8 mouse cellular contexts compared by ENCODE assay signal in the genomic region with DNA sequence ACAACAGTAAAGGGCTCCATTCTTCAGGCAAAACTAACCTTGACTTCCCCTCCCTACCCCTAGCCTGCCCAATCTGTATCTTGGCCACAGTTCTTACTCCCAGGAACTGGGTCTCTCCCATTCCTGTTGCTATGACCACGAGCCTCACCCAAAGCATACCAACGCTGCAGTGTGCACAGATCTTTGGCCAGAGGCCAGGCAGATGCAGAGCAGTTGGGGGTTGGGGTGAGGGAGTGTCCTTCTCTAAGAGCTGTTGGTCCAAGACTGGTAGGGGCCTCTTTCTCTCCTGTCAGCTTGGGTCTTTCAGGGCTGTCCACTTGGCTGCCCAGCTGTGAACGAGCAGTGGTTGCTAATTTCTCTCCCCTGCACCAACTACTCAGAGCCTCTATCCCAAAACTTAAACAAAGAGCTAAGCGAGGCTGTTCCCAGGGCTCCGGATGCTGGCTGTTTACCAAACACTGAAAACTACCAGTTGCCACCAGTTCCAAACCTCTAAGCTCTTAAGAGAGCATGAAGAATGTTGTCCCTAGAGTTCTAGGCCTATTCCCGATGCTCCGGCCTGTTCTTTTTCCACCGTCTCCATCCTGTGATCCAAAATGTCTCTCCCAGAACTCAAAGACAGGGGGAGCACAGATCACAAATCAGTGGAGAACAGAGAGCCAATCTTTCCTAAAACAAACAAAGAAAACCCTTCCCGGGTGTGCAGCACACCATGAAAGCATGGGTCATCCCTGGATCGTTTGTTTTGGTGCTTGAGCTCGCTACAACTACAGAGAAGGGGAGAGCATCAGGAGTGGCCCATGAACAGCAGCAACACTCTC.
A peak's percentile ranks its signal among the peaks of the same experiment; 100 is the strongest.
DNase-seq lines count a peak whose midpoint lies in the region; ATAC-seq lines count a peak whose summit lies in the region.

No protein-coding gene starts in this region.

- H3K4me3 ChIP-seq in forebrain, embryonic 16.5 days (replicated peaks; ENCODE audit: low read length): no peak overlapping the region
- H3K4me3 ChIP-seq in hindbrain, embryonic 16.5 days (ENCODE audit: low read length): no peak overlapping the region
- no peak overlapping the region for H3K4me3 ChIP-seq in midbrain, embryonic 12.5 days

- no peaks in the 10 kb centered on the region for H3K27me3 ChIP-seq in forebrain, embryonic 16.5 days (replicated peaks; ENCODE audit: control insufficient read depth, insufficient read depth, low read length)
- H3K27me3 ChIP-seq in hindbrain, embryonic 16.5 days (replicated peaks; ENCODE audit: control insufficient read depth, insufficient read depth, low read length): no peaks in the 10 kb centered on the region
- H3K27me3 ChIP-seq in midbrain, embryonic 12.5 days: peaks cover 14% of the 10 kb centered on the region

- intact Hi-C loops in left cerebral cortex, postnatal 14 days (cut with DNase I): no loop called here

- peak; percentile 84 for DNase-seq in urinary bladder, postnatal 14 days (ENCODE audit: low spot score)
- DNase-seq in urinary bladder, postnatal 10 days (ENCODE audit: low spot score): no peak
- peak; percentile 63 to 78 for DNase-seq in left cerebral cortex, postnatal 14 days (ENCODE audit: low spot score in 2 of 2)
- peak; percentile 68 for DNase-seq in urinary bladder, postnatal 25 days (ENCODE audit: low spot score)
- DNase-seq in spleen, postnatal 36 days (ENCODE audit: low spot score in 2 of 2): no peak

- no peaks in the 10 kb centered on the region for H3K36me3 ChIP-seq in forebrain, embryonic 16.5 days (ENCODE audit: control insufficient read depth, insufficient read depth)
- H3K36me3 ChIP-seq in hindbrain, embryonic 16.5 days (ENCODE audit: control insufficient read depth, insufficient read depth, low read length): no peaks in the 10 kb centered on the region
- no peaks in the 10 kb centered on the region for H3K36me3 ChIP-seq in midbrain, embryonic 12.5 days

- peaks cover 24% of the 10 kb centered on the region for H3K4me1 ChIP-seq in forebrain, embryonic 16.5 days (replicated peaks; ENCODE audit: control insufficient read depth, insufficient read depth, low read length)
- peaks cover 7% of the 10 kb centered on the region for H3K4me1 ChIP-seq in hindbrain, embryonic 16.5 days (ENCODE audit: control insufficient read depth, insufficient read depth, low read depth, low read length)
- H3K4me1 ChIP-seq in midbrain, embryonic 12.5 days: peaks cover 15% of the 10 kb centered on the region

- no peak overlapping the region for H3K9ac ChIP-seq in forebrain, embryonic 16.5 days (replicated peaks; ENCODE audit: low read depth, low read length)
- no peak overlapping the region for H3K9ac ChIP-seq in hindbrain, embryonic 16.5 days (ENCODE audit: low read depth, low read length)
- H3K9ac ChIP-seq in midbrain, embryonic 12.5 days (replicated peaks): no peak overlapping the region

- WGBS in forebrain, embryonic 16.5 days: 41% methylated on average over 11 of the region's 11 CpGs
- 38% methylated on average over 11 of the region's 11 CpGs for WGBS in hindbrain, embryonic 16.5 days
- WGBS in midbrain, embryonic 12.5 days: 54% methylated on average over 11 of the region's 11 CpGs

- no peak overlapping the region for H3K4me2 ChIP-seq in forebrain, embryonic 16.5 days (ENCODE audit: low read length)
- no peak overlapping the region for H3K4me2 ChIP-seq in hindbrain, embryonic 16.5 days (ENCODE audit: low read length)
- no peak overlapping the region for H3K4me2 ChIP-seq in midbrain, embryonic 12.5 days (replicated peaks)

- 0 out of 2 replicates have a peak overlapping the region, but pooled peaks have one; percentile 13 for H3K27ac ChIP-seq in forebrain, embryonic 16.5 days (ENCODE audit: low read length)
- peak overlapping the region; percentile 69 for H3K27ac ChIP-seq in hindbrain, embryonic 16.5 days (ENCODE audit: low read depth, low read length)
- H3K27ac ChIP-seq in midbrain, embryonic 12.5 days (replicated peaks): no peak overlapping the region

- H3K9me3 ChIP-seq in forebrain, embryonic 16.5 days (ENCODE audit: control insufficient read depth, low read length): no peaks in the 10 kb centered on the region
- no peaks in the 10 kb centered on the region for H3K9me3 ChIP-seq in hindbrain, embryonic 16.5 days (ENCODE audit: control insufficient read depth, low read length)
- H3K9me3 ChIP-seq in midbrain, embryonic 12.5 days: no peaks in the 10 kb centered on the region

- ATAC-seq in forebrain, embryonic 16.5 days: peak; percentile 53
- ATAC-seq in hindbrain, embryonic 16.5 days: peak; percentile 90
- peak; percentile 46; the same call in 1 of the 2 replicates for ATAC-seq in midbrain, embryonic 12.5 days (ENCODE audit: low FRiP score, low read depth)

Comparison
In these comparisons a context has a peak if more than half of its experiments do, and no peak if none do; other contexts are left out.
1. DNase-seq: peak in urinary bladder, postnatal 14 days (single experiment), left cerebral cortex, postnatal 14 days (2 of 2) and urinary bladder, postnatal 25 days (single experiment); none in urinary bladder, postnatal 10 days (single experiment) and spleen, postnatal 36 days (0 of 2).
2. Peak in every context shown above with its lines, with median percentiles within 50 percentile points of each other: ATAC-seq.